Comparison of ENCODE assay signal across 9 mouse cellular contexts in the genomic region with DNA sequence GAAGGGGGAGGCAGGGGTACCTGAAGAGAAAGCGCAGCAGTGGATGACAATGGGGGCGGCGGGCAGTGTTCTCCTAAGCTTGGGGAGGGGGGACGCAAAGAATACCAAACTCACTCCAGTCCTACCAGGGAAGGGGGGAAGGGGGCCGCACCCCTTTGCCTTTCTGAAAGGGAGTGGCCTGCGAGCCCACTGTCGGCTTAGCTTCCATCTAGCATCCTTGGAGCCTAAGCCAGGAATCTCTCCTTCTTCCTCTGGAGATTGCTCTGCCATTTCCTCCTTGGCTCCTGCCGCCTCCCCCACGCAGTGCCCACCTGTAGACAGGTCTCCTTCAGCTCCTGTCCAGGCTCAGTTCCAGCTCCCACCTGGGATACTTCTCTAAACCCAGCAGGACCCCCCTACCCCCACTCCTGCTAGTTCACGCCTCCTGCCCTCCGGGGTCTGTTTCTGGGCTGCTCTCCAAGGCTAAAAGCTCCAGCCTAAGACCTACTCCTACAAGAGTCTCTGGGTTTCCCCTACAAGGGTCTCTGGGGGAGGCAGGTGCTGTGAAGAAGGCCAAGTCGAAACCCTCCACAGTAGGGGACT. TPM values are rescaled to one million over a fixed set of nuclear protein-coding genes. Genes with fewer than 3 reads are reported as not detected.
DNase-seq lines count a peak whose midpoint lies in the region; ATAC-seq and TF ChIP-seq lines count a peak whose summit lies in the region.
"Had no signal": no experiment of that assay in that cellular context is flagged by ENCODE, and none has a peak within 500 bp of the region (broad histone marks: within the 10 kb centered on the region; RNA-seq: fewer than 3 reads in every experiment).

No protein-coding gene starts in this region.

- H3K4me1 ChIP-seq in cortical plate, adult 2 months (ENCODE audit: control insufficient read depth, insufficient read depth, low read length), result peaks cover 8% of the 10 kb centered on the region
- H3K4me1 ChIP-seq in hindbrain, embryonic 14.5 days (replicated peaks; ENCODE audit: control insufficient read depth, insufficient read depth, low read length), result peaks cover 32% of the 10 kb centered on the region
- H3K4me1 ChIP-seq in midbrain, embryonic 16.5 days (ENCODE audit: control insufficient read depth, insufficient read depth, low read length), result peaks cover 30% of the 10 kb centered on the region

- H3K27ac ChIP-seq in left cerebral cortex, adult 2 months, result peak overlapping the region; percentile 92
- H3K27ac ChIP-seq in cortical plate, adult 2 months (ENCODE audit: insufficient read depth, low read length), result peak overlapping the region; percentile 75
- no peak overlapping the region for H3K27ac ChIP-seq in hindbrain, embryonic 14.5 days
- peak overlapping the region; percentile 81; the same call in 1 of the 2 replicates for H3K27ac ChIP-seq in midbrain, embryonic 16.5 days (ENCODE audit: low read length)

- no peaks in the 10 kb centered on the region for H3K36me3 ChIP-seq in hindbrain, embryonic 14.5 days (replicated peaks; ENCODE audit: control insufficient read depth, insufficient read depth)
- H3K36me3 ChIP-seq in midbrain, embryonic 16.5 days (ENCODE audit: control insufficient read depth, insufficient read depth, low read length), result no peaks in the 10 kb centered on the region

- no peak for DNase-seq in left cerebral cortex, adult 2 months (ENCODE audit: extremely low spot score in 1 of 2, low spot score in 2 of 2)
- no peak for DNase-seq in left cerebral cortex, adult 8-10 months (ENCODE audit: low spot score in 2 of 2)
- DNase-seq in hindbrain, embryonic 14.5 days (ENCODE audit: low spot score), result no peak
- no peak for DNase-seq in urinary bladder, postnatal 14 days (ENCODE audit: low spot score)
- DNase-seq in urinary bladder, postnatal 36 days (ENCODE audit: low spot score in 2 of 2), result no peak
- DNase-seq in thymus, postnatal 10 days (ENCODE audit: low spot score in 2 of 2), result no peak

- ATAC-seq in hindbrain, embryonic 14.5 days (ENCODE audit: low FRiP score), result no peak
- ATAC-seq in midbrain, embryonic 16.5 days, result no peak

- H3K9ac ChIP-seq in hindbrain, embryonic 14.5 days, result peak overlapping the region; percentile 89
- peak overlapping the region; percentile 90 for H3K9ac ChIP-seq in midbrain, embryonic 16.5 days (ENCODE audit: low read depth, low read length)

- peak overlapping the region; percentile 74 for H3K4me2 ChIP-seq in hindbrain, embryonic 14.5 days (replicated peaks)
- H3K4me2 ChIP-seq in midbrain, embryonic 16.5 days (ENCODE audit: low read length), result peak overlapping the region; percentile 90

- H3K9me3 ChIP-seq in hindbrain, embryonic 14.5 days (ENCODE audit: control insufficient read depth, low read length), result no peaks in the 10 kb centered on the region
- no peaks in the 10 kb centered on the region for H3K9me3 ChIP-seq in midbrain, embryonic 16.5 days (replicated peaks; ENCODE audit: control insufficient read depth, low read length, poor library complexity, severe bottlenecking)

- intact Hi-C loops in left cerebral cortex, adult 2 months (cut with DNase I), result loop anchor here (5.0 kb wide), 1 partner anchor 133 kb away; no protein-coding TSS in a partner anchor

- TF ChIP-seq CTCF in left cerebral cortex, adult 2 months (IDR thresholded peaks at IDR 0.05), result no peak
- no peak for TF ChIP-seq CTCF in cortical plate, adult 2 months (IDR thresholded peaks at IDR 0.05; ENCODE audit: extremely low read depth, insufficient read depth, low read length)

- TF ChIP-seq POLR2A in cortical plate, adult 2 months (IDR thresholded peaks at IDR 0.05; ENCODE audit: extremely low read depth, insufficient read depth, low read length), result no peak

- WGBS in hindbrain, embryonic 14.5 days, result 15% methylated on average over 12 of the region's 12 CpGs
- 18% methylated on average over 10 of the region's 12 CpGs for WGBS in midbrain, embryonic 16.5 days

- H3K4me3 ChIP-seq in left cerebral cortex, adult 2 months, result peak overlapping the region; percentile 75
- peak overlapping the region; percentile 56 for H3K4me3 ChIP-seq in cortical plate, adult 2 months (ENCODE audit: insufficient read depth, low read length)
- H3K4me3 ChIP-seq in hindbrain, embryonic 14.5 days (replicated peaks; ENCODE audit: low read length), result peak overlapping the region; percentile 77
- H3K4me3 ChIP-seq in midbrain, embryonic 16.5 days (ENCODE audit: low read depth, low read length), result peak overlapping the region; percentile 82

- H3K27me3 ChIP-seq in hindbrain, embryonic 14.5 days (ENCODE audit: control insufficient read depth, insufficient read depth, low read length), result peaks cover 5% of the 10 kb centered on the region; the same call in 1 of the 2 replicates
- no peaks in the 10 kb centered on the region for H3K27me3 ChIP-seq in midbrain, embryonic 16.5 days (ENCODE audit: control insufficient read depth, insufficient read depth, low read depth, low read length)

RNA-seq across cellular contexts. Expression of gene Syt7, which starts 1.3 kb away (rescaled TPM):
- 100 to 1,000 TPM; 326 to 329 TPM for total RNA-seq in left cerebral cortex, adult 2 months (2021)
- 100 to 1,000 TPM; 268 to 306 (median 296) TPM for total RNA-seq in left cerebral cortex, adult 8-10 months (2022)
- 213 and 252 TPM in 2 replicates for polyA plus RNA-seq in cortical plate, adult 2 months (2012; rRNA removed)
- polyA plus RNA-seq in hindbrain, embryonic 14.5 days (2014; fragmentation: Nextera tagmentation; extraction: Ambion mirVana), result 12.0 and 14.0 TPM in 2 replicates
- 13.6 and 15.5 TPM in 2 replicates for polyA plus RNA-seq in midbrain, embryonic 16.5 days (2015; fragmentation: Nextera tagmentation; extraction: Ambion mirVana)
- polyA plus RNA-seq: erythroblast, embryonic 14.5 days had no signal

Comparison
In these comparisons a context has a peak if more than half of its experiments do, and no peak if none do; other contexts are left out.
1. RNA of gene Syt7, which starts 1.3 kb away (polyA plus RNA-seq): 213 to 252 TPM in cortical plate, adult 2 months; 13.6 to 15.5 TPM in midbrain, embryonic 16.5 days and 12.0 to 14.0 TPM in hindbrain, embryonic 14.5 days; every median in the first group is over 10 times any median in the second.
2. Peak in every context shown above with its lines, with median percentiles within 50 percentile points of each other: H3K4me3 ChIP-seq.